Mouse (Mus musculus) macrophage (primary cell): Measurements from ENCODE around the gene Slc9b2. TPM values are rescaled to one million over a fixed set of nuclear protein-coding genes. Genes with fewer than 3 reads are reported as not detected.

Experiments used
- H3K27ac ChIP-seq: fragments of 350-480 bp; formaldehyde crosslinking; 2 replicates; pipeline ENCODE4 v1.9.0; 2021
- H3K36me3 ChIP-seq: fragments of 350-480 bp; formaldehyde crosslinking; 2 replicates; pipeline ENCODE4 v1.9.0; 2021; ENCODE audit errors: inconsistent target
- H3K4me3 ChIP-seq: fragments of 350-480 bp; formaldehyde crosslinking; 2 replicates; pipeline ENCODE4 v1.9.0; 2021; ENCODE audit errors: inconsistent target
- H3K79me2 ChIP-seq: fragments of 350-480 bp; formaldehyde crosslinking; 2 replicates; pipeline ENCODE4 v1.9.0; 2021; ENCODE audit errors: inconsistent target
- WGBS: methylation state at CpG from one replicate; pipeline ENCODE4 v1.1.7; 2026; ENCODE audit warnings: inconsistent platforms; ENCODE audit not compliant: missing documents; 5-methylcytosine and 5-hydroxymethylcytosine counted together
- polyA plus RNA-seq: library from polyadenylated mRNA; stranded (reverse); fragments of 250-400 nt; gene quantifications from 3 replicates; pipeline ENCODE4 v1.2.4, GENCODE M21; 2018; ENCODE audit warnings: inconsistent platforms

Slc9b2 gene
- polyA plus RNA-seq, 1 experiment from 2014 or later = 0.36 TPM

DNA sequence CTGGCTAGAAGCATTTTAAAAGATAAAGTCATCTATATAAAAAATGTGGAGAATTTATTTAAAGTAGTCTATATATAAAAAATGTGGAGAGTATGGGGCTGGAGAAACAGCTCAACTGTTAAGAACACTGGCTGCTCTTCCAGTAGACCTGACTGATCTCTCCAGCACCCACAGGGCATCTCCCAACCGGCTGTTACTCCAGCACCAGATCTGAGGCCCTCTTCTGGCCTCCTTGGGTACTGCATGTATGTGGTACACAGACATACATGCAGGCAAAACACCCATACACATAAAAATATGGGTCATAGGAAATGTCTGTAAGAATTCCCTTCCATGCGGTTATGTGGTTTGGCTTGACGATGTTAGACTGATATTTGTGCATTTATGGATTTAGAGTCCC, 21.1 kb downstream of the Slc9b2 start:
- Histone ChIP-seq H3K36me3 (no peaks in the 10 kb centered on the region), H3K27ac (no peak overlapping the region), H3K4me3 (no peak overlapping the region), H3K79me2 (no peaks in the 10 kb centered on the region)
- WGBS = 48% methylated on average over 3 of the region's 3 CpGs

DNA sequence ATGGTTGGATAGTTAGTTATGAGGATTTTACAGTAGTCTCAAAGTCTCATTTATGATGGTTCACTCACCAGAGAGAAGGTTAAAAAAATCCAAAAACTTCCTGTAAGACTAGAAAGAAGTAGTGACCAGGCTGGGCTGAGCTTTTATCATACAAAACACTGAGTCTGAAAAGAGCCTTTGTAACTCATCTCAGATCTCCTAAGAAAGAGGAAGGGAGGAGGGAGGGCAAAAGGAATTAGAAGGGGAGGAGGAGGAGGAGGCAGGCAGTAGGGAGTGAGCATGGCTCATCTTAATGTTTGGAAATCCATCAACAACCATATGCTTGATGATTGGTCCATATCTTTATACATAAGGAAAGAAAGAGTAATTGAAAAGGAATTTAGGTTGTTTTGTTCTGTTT, 25.2 kb downstream of the Slc9b2 start:
- no peak overlapping the region for H3K4me3 ChIP-seq
- no peaks in the 10 kb centered on the region for H3K79me2 ChIP-seq
- no peak overlapping the region for H3K27ac ChIP-seq
- no peaks in the 10 kb centered on the region for H3K36me3 ChIP-seq

DNA sequence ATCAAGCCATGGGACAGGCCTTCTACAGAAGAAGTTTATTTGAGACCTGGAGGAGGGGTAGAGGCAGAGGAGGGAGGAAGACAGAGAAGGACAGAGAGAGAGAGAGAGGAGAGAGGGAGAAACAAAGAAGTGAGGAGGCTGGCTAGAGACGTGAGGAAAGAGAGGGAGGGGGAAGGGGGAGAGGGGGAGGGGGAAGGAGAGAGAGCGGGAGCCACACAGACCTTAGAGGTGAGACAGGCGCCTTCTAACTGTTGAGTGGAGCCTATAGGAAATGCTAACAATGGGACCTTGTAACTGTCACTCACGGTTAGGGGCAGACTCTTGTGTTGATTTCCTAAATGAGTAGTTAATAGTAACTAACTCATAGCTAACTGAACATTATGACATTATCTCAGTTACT, 26.3 kb downstream of the Slc9b2 start:
- H3K27ac ChIP-seq = no peak overlapping the region
- H3K79me2 ChIP-seq = no peaks in the 10 kb centered on the region
- 96% methylated on average over 2 of the region's 4 CpGs for WGBS
- no peak overlapping the region for H3K4me3 ChIP-seq
- no peaks in the 10 kb centered on the region for H3K36me3 ChIP-seq

DNA sequence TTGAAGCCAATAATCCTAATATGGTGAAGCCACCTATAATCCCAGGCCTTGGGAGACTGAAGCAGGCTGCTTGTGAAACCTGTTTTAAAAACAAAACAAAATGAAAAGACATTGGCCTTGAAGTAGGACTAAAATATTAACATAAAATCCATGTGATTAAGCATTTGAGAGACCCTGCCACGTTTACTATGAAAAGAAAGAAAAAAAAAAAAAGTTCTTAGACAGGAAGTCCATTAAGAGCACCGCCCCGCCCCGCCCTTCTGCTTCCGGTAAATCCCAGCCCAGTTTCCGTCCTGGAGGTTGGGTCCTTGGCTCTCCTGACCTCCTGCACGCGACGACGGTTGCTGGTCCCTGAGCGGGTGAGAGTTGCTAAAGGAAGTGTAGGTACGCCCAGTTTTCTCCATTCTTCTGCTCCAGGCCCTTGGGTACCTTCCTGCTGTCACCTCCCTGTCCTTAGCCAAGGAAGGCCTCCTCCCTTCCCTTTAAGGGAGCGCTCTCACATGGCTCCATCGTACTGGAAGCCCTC, 40.3 kb downstream of the Slc9b2 start, which contains the start of gene Slc9b1:
Gene Slc9b1, plus strand, starts transcription at position 291 of the 526 bp plus-strand sequence.
- Histone ChIP-seq H3K36me3 (no peaks in the 10 kb centered on the region), H3K4me3 (no peak within 1 kb of the TSS), H3K27ac (no peak within 1 kb of the TSS), H3K79me2 (no peaks in the 10 kb centered on the region)
- 86% methylated on average over 14 of the region's 14 CpGs for WGBS

DNA sequence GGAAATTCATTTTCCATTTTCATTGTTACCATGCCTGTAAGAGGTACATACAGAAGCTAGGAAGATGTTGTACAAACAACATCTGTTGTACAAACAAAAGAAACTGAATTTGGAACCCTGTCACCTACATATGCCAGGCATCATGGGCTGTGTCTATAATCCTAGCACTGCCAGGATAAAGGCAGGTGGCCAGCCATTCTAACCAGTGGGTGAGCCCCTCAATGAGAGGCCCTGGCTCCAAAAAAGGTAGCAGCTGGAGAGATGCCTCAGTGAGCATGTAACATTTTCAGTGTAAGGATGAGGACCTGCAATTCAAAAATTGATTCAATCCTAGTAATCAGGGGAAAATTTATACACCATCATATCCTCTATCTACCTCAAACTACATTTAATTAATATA, 41.5 kb downstream of the Slc9b2 start:
- H3K36me3 ChIP-seq = no peaks in the 10 kb centered on the region
- no peak overlapping the region for H3K4me3 ChIP-seq
- H3K27ac ChIP-seq = no peak overlapping the region
- no peaks in the 10 kb centered on the region for H3K79me2 ChIP-seq

DNA sequence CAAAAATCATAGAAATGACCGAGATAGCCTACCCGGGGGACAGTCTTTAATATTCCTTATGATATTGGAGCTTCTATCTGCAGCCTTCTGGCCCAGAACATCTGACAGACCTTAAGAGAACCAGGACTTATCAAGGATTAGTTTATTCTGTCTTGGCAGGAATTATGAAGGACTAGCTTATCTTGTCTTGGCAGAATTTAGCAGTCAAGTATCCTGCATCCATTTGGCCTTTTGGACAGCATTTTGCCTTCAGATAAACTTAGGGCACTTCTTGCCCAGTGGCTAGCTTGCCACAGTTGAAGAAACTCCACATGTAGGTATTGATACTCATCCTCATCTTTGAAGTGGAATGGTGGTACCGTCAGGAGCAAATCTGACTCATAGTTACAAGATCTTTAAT, 44.4 kb downstream of the Slc9b2 start:
- Histone ChIP-seq H3K27ac (no peak overlapping the region), H3K36me3 (no peaks in the 10 kb centered on the region), H3K79me2 (no peaks in the 10 kb centered on the region), H3K4me3 (no peak overlapping the region)
- 92% methylated on average over 3 of the region's 3 CpGs for WGBS

DNA sequence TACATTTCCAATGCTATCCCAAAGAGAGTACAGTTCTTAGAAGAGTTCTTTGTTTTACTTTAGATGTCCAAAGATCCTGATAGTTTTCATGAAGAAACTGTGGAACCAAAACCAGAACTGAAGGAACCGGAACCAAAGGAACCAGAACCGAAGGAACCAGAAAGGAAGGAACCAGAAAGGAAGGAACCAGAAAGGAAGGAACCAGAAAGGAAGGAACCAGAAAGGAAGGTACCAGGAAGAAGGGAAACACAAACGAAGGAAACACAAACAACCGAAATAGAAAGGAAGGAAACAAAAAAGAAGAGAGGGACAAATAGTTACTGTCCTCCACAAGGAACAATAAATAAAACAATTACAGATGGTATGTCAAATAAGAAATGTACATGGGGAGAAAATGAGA, 49.9 kb downstream of the Slc9b2 start:
- H3K79me2 ChIP-seq = no peaks in the 10 kb centered on the region
- no peaks in the 10 kb centered on the region for H3K36me3 ChIP-seq
- H3K4me3 ChIP-seq = no peak overlapping the region
- no peak overlapping the region for H3K27ac ChIP-seq
- WGBS = 93% methylated on average over 4 of the region's 4 CpGs

DNA sequence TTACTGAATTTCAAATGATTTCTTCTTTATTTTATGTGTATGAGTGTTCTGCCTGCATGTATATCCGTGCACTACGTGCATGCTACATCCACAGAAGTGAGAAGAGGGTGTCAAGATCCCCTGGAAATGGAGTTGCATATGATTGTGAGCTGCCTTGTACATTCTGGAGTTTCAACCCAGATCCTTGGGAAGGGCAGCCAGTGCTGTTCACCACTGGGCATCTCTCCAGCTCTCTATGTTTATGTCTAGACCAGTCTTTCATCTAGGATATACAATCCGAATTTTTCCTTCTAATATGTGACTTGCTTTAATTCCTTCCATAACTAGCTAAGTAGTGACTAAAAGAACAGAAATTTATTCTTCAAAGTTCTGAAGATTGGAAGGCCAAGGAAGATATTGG, 68.3 kb downstream of the Slc9b2 start:
- Histone ChIP-seq H3K79me2 (no peaks in the 10 kb centered on the region), H3K27ac (no peak overlapping the region), H3K4me3 (no peak overlapping the region), H3K36me3 (no peaks in the 10 kb centered on the region)
- 88% methylated on average over 3 of the region's 3 CpGs for WGBS

DNA sequence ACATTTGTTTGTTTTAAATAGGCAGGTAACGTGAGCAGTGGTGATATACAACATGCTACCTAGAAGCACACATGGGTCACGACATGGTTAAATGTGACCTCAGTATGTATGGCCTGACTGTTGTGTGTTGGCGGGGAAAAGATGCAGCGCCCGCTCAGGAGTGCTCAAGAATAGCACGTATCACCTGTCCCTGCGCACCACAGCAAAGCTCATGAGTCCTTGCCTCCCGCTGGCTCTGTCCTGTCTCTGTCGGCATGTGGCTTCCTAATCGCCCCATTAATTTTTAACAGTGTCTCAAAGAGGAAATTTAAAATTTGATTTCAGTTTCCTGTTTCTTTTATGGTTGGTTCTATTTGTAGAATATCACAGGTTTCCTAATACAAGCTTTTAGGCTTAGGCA, 69.9 kb downstream of the Slc9b2 start:
- no peak overlapping the region for H3K27ac ChIP-seq
- no peaks in the 10 kb centered on the region for H3K79me2 ChIP-seq
- H3K4me3 ChIP-seq = no peak overlapping the region
- no peaks in the 10 kb centered on the region for H3K36me3 ChIP-seq
- 49% methylated on average over 10 of the region's 10 CpGs for WGBS

DNA sequence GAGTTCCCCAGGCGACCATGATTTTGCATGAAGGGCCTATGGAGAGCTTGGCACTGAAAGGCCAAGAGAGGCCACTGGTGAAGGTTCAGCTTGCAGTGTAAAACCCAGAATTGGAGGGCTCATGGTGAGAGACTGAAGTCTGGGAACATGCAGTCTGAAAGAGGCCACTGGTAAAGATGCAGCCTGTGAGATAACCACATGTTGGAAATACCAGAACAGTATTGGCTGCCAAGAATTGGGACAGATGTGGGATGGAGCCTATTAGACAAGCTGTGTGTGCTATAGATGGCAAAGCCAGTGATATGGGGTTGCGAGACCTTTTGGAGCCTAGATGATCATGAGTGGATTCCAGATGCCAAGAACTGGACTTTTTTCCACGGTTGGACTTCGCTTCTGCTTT, 72.4 kb downstream of the Slc9b2 start:
- Histone ChIP-seq H3K36me3 (no peaks in the 10 kb centered on the region), H3K27ac (no peak overlapping the region), H3K79me2 (no peaks in the 10 kb centered on the region), H3K4me3 (no peak overlapping the region)
- 100% methylated on average over 4 of the region's 4 CpGs for WGBS

DNA sequence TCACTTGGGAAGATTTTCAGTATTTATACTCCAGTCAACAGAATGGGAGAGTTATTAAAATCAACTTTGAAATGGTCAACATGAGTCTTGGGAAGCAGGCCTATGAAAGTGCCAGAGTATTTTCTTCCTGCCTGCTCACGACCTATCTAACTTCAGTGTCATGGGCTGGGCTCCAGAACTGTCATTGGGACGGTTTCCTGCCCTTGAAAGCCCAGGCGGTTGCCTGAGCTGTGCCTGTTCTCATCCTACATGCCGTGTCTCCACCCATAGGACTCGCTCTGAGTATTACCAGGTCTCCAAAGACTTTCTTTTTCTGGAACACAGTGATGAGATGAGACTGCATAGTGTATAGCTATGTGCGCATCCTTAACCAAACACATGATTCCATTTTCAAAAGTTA, 85.7 kb downstream of the Slc9b2 start:
- WGBS = 62% methylated on average over 6 of the region's 6 CpGs
- no peak overlapping the region for H3K27ac ChIP-seq
- no peak overlapping the region for H3K4me3 ChIP-seq
- no peaks in the 10 kb centered on the region for H3K36me3 ChIP-seq
- no peaks in the 10 kb centered on the region for H3K79me2 ChIP-seq

Other genes starting within 250 kb of the Slc9b2 start
- 1.2 to 7.5 TPM (median 6.7 TPM) in 3 replicates for gene Cenpe, start 95.2 kb upstream of the Slc9b2 start, polyA plus RNA-seq
- gene Bdh2, start 26.5 kb upstream of the Slc9b2 start, polyA plus RNA-seq = 1.8 TPM in 1 of 3 replicates, not detected in the others
- gene Slc9b1, start 40.3 kb downstream of the Slc9b2 start, polyA plus RNA-seq = 0.42 TPM in 1 of 3 replicates, not detected in the others
- 28.4 to 33.3 TPM (median 31.0 TPM) in 3 replicates for gene Cisd2, start 116.2 kb downstream of the Slc9b2 start, polyA plus RNA-seq
- gene Ube2d3, start 130.4 kb downstream of the Slc9b2 start, polyA plus RNA-seq = 349 to 995 TPM (median 450 TPM) in 3 replicates
- 27.0 to 33.0 TPM (median 32.7 TPM) in 3 replicates for gene Manba, start 177.9 kb downstream of the Slc9b2 start, polyA plus RNA-seq